Mouse (Mus musculus): ENCODE measurements around the gene Dus2.

GRCm38 (mm10) chr8:105949350-105949749 is 41.8 kb upstream of the Dus2 start:
- TF ChIP-seq CTCF (IDR thresholded peaks at IDR 0.05; ENCODE audit: low read depth) (no peak), EP300 (IDR thresholded peaks at IDR 0.05; ENCODE audit: low read depth) (no peak)

Data from liver, embryonic 14.5 days (tissue).